Mouse (Mus musculus) spleen, postnatal 4 days (tissue): Measurements from ENCODE around the gene Styk1.

ENCODE experiments used
- DNase-seq, 2 experiments: peaks; one replicate each; pipeline ENCODE4 v3.0.0; 2022; ENCODE audit warnings: low spot score in 2 of 2

Styk1 gene

DNA sequence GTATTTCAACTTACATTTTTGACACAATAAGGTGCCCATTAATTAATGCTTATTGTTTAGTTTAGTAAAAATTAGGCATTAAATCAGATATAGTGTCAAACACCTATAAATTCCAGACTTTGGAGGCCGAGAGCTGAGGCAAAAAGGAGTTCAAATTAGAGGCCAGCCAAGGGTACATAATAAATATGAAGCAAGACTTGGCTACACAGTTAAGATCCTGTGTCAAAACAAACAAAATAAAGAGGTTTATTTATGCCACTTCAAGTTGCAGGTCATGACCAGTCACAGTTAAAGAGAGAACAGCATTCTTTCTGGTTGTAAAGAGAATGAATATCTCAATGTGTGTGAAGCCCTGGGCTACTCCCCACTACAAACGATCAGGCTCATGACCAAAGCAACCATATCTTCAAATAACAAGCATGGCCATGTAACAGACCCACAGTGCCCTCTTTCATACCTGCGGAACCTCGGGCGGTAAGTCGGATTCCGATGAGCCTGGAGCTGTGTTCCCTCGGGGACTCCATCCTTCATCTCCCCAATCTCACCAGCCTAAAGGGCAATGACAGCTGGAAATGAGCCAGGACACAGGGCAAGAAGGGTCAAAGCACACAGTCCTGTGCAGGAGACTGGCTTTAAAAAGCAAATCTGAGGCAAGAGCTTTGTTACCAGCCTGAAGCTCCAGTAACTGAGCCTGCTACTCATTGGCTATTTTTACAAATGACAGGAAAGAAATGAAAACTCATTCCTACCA lies 16.6 kb upstream of the Styk1 start:
- no peak for DNase-seq

- DNase-seq: no peak
Measured at GRCm38 (mm10) chr6:131367101-131367500, 13.7 kb upstream of the Styk1 start.

DNA sequence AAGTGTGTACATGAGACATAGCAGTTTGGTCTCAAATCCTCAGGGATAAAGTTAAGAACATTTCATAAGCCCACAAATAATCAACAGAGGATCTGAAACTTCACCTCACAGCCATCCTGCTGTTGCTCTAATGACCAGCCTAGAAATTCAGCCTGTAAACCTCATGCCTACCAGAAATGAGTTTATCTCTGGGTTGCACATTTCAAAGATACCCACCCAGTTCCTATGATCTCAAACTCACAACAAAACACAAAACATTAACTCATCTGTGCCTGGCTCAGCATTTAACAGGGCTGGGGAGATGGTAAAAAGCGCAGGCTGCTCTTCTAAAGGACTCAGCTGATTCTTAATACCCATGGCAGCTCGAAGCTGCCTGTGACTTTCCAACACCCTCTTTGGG lies 11.0 kb upstream of the Styk1 start:
- no peak for DNase-seq

DNA sequence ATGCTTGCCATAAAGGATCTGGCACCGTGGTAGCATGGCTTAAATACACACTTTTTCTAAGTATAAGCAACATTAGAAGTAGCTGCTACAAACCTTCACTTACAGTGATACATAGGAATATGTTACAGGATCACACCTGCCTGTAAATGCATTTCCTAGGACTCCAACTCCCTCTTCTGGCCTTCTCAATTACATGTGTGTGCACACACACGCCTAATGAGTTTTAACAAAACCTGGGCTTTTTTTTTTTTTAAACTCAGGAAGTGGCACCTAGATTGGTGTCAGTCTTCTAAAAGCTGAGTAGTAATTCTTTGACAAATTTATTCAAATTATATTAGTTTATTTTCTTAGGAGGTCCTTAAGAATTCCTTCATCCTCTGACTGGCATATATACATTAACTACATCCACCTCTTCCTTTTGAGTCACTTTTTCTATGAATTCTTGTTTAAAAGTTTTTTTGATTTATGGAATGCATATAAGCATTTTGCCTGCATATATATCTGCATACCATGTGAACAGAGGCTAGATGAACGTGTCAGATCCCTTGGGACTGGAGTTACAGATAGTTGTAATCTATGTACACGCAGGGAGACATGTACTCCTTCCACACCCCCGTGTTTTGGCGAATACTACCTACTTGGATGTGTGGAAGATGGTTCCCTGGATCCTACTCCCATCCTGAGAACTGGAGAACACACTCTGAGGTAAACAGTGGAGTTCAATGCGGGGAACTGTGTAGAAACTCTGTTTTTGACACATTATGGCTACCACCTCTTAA lies 9.8 kb upstream of the Styk1 start:
- no peak for DNase-seq

DNA sequence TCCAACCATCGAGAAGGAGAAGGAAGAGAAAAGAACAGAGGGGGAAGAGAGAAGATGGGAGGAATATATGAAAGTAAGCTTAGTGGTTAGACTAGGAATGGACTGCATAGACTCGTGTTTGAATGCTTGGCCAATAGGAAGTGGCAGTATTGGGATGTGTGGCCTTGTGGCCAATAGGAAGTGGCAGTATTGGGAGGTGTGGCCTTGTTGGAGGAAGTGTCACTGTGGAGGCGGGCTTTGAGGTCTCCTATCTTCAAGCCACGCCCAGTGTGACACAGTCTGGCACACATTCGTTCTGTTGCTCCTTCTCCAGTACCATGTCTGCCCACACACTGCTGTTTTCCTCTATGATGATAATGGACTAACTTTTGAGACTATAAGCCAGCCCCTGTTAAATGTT lies 7.3 kb upstream of the Styk1 start:
- DNase-seq: peak; percentile 46 to 66

DNA sequence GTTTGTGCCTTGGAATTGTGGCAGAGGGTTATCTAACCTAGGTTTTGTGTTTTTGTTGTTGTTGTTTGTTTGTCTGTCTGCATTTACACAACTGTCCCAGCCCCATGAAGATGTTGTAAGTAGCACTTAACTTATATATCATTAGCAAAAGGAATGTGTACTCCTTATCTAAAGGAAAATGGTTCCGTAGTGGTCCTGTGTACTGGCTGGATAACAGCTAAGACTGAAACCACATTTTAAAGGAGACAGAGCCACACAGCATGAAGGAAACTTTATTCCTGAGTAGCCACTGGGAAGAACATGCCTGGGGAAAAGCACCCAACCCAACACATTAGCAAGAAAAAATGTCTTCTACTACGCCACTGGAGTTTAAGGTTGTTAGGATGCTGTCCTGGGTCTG lies 6.1 kb upstream of the Styk1 start:
- no peak for DNase-seq

GRCm38 (mm10) chr6:131354913-131355312 lies 1.5 kb upstream of the Styk1 start:
- DNase-seq: no peak

DNA sequence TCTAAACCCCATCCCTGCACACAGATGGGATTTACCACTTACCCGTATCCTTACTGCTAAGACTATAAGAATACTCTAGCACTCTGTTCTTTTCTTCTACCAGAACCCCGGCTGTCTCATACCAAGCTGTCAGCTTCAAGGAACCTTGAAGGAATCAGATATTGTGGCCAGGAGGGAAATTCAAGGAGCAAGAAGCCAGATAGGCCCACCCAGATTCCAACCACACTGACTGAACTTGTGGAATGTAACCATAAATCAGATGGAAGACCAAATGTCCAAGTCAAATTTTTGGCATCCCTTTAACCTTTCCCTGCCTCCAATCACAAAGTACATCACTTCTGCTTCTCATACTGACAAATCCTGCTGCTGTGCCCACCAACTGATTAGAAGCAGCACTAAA lies 6.4 kb downstream of the Styk1 start:
- no peak for DNase-seq

DNA sequence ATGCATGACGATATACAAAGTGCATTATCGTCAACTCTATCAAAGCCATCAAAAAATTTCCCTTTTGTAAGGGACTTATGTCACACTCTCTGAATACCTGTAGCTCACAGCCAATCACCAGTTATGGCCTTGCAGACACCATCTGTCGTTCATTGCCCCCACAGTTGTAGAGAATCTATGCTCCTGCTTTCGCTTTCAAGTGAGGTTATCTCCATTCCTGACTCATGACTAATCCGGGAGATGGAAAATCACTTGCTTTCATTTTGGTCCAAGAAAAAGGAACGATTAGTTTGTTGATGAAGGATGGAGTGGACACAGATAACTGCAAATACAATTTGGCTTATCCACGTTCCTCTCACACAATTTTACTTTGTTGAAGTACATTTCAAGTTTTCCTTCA lies 9.1 kb downstream of the Styk1 start:
- no peak for DNase-seq

DNA sequence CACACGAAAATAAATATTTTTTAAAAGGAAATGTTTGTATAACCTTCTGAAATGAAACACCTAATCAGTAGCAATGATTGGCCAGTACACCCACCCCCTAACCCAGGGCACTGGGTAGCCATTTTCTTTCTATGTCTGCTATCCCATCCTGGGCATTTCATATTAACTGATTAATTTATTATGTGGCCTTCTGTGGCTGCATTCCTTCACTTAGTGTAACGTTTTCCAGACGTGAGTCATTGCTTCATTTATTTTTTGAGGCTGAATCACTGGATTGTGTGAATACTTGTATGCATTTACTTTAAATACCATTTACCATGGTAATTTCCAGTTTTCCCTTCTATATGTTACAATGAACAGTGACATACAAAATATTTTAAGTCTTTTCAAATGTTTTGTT lies 13.3 kb downstream of the Styk1 start:
- DNase-seq: no peak

DNA sequence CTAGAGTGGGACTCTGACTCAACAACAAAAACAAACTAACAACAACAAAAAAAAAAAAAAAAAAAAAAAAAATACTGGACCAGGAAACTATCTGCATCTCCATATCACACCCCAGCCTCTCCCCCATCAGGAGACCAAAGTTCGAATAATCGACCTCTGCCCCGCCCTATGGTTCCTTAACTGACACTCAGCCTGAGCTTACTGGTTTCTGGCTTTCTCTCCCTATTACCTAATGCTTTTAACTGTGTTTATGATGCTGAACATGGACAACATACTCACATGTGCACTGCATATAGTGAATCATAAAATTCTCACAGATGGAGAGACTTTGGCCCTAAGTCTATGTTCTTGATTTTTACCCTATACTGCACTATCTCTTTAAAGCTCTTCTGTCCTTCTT lies 14.1 kb downstream of the Styk1 start:
- no peak for DNase-seq

- DNase-seq: no peak
Measured at GRCm38 (mm10) chr6:131338787-131339186, 14.6 kb downstream of the Styk1 start.

GRCm38 (mm10) chr6:131327076-131327475 lies 26.3 kb downstream of the Styk1 start:
- no peak for DNase-seq

DNA sequence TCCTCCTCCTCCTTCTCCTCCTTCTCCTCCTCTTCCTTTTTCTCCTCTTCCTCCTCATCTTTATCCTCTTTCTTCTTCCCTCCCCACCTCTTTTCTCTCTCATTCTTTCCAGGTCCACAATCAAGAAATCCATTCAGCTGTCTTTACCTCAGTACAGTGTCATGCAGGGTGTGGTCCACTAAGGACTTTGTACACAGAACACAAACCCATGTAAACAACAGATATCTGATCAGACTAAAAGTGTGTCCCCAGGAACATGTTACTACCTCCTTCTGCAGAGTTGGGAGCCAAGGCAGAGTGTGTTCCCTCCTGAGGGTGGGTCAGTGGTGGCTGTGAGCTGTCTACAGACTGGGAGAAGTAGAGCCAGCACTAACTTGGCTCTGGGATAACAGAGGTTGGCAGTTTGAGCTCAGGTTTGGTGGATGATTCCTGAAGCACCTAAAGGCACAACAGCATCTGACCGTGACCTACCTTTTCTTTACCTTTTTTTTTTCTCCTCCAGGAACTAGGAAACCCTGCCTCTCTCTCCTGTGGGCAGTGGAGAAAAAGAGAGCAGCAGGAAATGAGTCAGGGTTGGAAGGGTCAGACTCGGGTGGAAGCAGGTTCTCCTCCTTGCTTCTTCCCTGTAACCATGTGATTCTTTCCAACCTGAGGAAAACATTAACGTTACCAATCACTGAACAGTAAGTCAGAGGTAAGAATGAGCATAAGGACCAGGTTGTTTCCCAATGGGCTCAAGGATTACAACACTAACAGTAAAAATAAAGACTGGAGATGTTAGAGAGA lies 31.4 kb downstream of the Styk1 start:
- no peak for DNase-seq

- no peak for DNase-seq
Measured at GRCm38 (mm10) chr6:131316155-131317101, 37.0 kb downstream of the Styk1 start.

- no peak for DNase-seq
Measured at GRCm38 (mm10) chr6:131308031-131308430, 45.4 kb downstream of the Styk1 start.

- no peak for DNase-seq
Measured at GRCm38 (mm10) chr6:131304776-131305175, 48.6 kb downstream of the Styk1 start.

DNA sequence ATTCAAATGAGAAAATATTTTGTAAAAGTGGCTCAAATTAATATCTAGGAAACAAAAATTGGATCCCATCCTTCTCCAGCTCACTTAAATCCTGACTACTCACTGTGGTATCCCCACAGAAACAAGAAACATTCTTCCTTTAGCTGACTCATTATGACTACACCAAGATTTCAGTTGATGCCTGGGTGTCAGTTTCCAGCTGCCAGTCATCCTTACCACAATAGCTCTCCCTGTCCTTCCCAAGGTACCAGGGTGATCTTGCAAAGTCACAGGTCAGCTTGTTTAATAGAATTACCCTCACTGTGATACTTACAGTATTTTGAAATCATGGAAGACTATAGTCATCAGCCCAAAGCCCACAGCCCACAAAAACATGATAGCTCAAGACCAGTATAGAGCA lies 54.9 kb downstream of the Styk1 start:
- no peak for DNase-seq

DNA sequence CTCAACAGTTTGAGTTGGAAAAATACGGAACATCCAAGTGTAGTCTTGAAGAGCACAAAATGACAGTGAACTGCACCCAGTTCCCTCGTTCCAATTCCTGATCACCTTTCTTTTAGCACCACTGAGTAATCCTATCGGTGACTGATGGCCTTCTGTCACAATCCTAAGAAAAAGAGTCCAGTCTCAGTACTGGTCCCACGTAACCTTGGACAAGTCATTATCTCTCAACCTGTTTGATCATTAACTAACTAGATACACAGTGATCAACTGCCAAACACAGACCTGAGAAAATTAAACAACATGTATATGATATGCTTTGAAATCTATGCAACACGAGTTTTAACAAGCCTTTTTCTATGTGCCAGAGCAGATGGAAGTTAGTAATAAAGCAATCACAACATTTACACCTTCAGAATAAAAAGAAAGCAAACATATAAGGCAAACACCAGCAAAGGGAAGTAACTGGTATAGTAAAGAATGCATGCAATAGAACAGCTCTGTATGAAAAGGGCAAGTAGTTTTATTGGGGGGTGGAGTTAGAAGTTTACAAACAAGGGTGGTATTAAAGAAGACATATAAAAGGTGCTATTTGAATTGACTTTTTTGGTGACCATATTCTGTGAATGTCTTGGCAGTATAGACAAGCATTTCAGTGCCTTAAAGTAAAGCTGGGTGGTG lies 58.8 kb downstream of the Styk1 start:
- no peak for DNase-seq

DNA sequence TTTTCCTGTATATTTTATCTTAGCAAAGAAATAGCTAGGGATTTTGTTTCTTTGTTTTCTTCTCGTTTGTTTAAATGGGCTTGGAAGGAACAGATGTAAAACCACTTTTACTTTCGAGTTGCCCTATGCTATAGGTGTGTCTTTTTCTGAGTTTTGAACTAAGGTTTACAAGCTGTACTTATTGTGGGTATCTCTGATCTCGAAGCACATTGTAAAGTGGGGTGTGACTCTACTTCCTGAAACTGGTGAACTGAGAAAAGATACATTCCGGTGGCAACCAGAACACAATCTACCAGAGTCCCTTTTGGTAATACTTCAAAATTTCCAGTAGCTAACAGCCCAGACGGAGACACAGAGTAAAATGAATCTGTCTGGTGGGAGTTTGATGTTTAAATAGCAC lies 59.5 kb downstream of the Styk1 start:
- DNase-seq: no peak
